Mouse (Mus musculus): Measurements from ENCODE around the gene Tigd3.

GRCm38 (mm10) chr19:5938516-5938915 is 44.6 kb upstream of the Tigd3 start:
- TF ChIP-seq POLR2A (IDR thresholded peaks at IDR 0.05; ENCODE audit: low read depth, low read length) (no peak), CTCF (conservative IDR thresholded peaks at IDR 0.05; ENCODE audit: insufficient read depth, insufficient read length, low read depth, low read length) (no peak)
